Mouse (Mus musculus) brain, embryonic 18.5 days (tissue): Measurements from ENCODE around the gene Nkap.
A peak's percentile ranks its signal among the peaks of the same experiment; 100 is the strongest.
"Not testable (repeated sequence)": the region's sequence is repeated elsewhere in the genome, so short reads cannot be mapped to it uniquely, and the experiment has no call there.

ENCODE experiments used
- DNase-seq: peaks from one replicate; pipeline ENCODE4 v3.0.0-alpha.2; 2012; ENCODE audit warnings: low read depth, low spot score

The Nkap gene

GRCm38 (mm10) chrX:37157839-37158238, 31.2 kb downstream of the Nkap start:
- DNase-seq = no peak

GRCm38 (mm10) chrX:37161169-37161568, 34.6 kb downstream of the Nkap start:
- DNase-seq = no peak

GRCm38 (mm10) chrX:37163115-37163514, 36.5 kb downstream of the Nkap start:
- DNase-seq = no peak

- no peak for DNase-seq
Measured at GRCm38 (mm10) chrX:37167085-37167484, 40.5 kb downstream of the Nkap start.

GRCm38 (mm10) chrX:37168742-37169141, 42.1 kb downstream of the Nkap start, which contains the start of gene Akap14:
Gene Akap14, minus strand, starts transcription at chrX:37168842.
- no peak for DNase-seq

- not testable (repeated sequence) for DNase-seq
Measured at GRCm38 (mm10) chrX:37184401-37184800, 57.8 kb downstream of the Nkap start.

GRCm38 (mm10) chrX:37190755-37191104, 64.1 kb downstream of the Nkap start:
- no peak for DNase-seq

GRCm38 (mm10) chrX:37191105-37191743, 64.6 kb downstream of the Nkap start, which contains the start of the genes Ndufa1 and Rnf113a1:
Gene Ndufa1, minus strand, starts transcription at chrX:37191163.
Gene Rnf113a1, plus strand, starts transcription at chrX:37191245.
- peak; percentile 57 for DNase-seq

GRCm38 (mm10) chrX:37191744-37192379, 65.3 kb downstream of the Nkap start:
- DNase-seq = no peak

GRCm38 (mm10) chrX:37198676-37199075, 72.1 kb downstream of the Nkap start:
- DNase-seq = no peak
